Mouse (Mus musculus) hindbrain, embryonic 13.5 days (tissue): ENCODE measurements around the gene Foxg1. TPM values are rescaled to one million over a fixed set of nuclear protein-coding genes. Genes with fewer than 3 reads are reported as not detected.
A peak's percentile ranks its signal among the peaks of the same experiment; 100 is the strongest.

Experiments
- ATAC-seq: fragments of 200-750 bp; cut with Nextera tagmentation; 2 replicates; pipeline ENCODE4 v1.8.0; 2017; ENCODE audit warnings: moderate TSS enrichment; ENCODE audit not compliant: low FRiP score
- H3K27ac ChIP-seq: fragments of 300-500 bp; sonication (generic); 2 replicates; pipeline ENCODE4 v1.5.1; 2015; ENCODE audit warnings: inconsistent platforms, mild to moderate bottlenecking, moderate library complexity
- H3K27me3 ChIP-seq: fragments of 300-500 bp; sonication (generic); 2 replicates; pipeline ENCODE4 v1.6.1; 2015; ENCODE audit warnings: mild to moderate bottlenecking, inconsistent platforms
- H3K36me3 ChIP-seq: fragments of 300-500 bp; sonication (generic); 2 replicates; pipeline ENCODE4 v1.6.1; 2015; ENCODE audit warnings: mild to moderate bottlenecking, inconsistent platforms
- H3K4me1 ChIP-seq: fragments of 300-500 bp; sonication (generic); replicated peaks from 2 replicates; pipeline ENCODE4 v1.6.1; 2015; ENCODE audit warnings: inconsistent platforms
- H3K4me2 ChIP-seq: fragments of 300-500 bp; sonication (generic); 2 replicates; pipeline ENCODE4 v1.6.1; 2015; ENCODE audit warnings: inconsistent platforms, mild to moderate bottlenecking, moderate library complexity
- H3K4me3 ChIP-seq: fragments of 300-500 bp; sonication (generic); 2 replicates; pipeline ENCODE4 v1.5.1; 2015; ENCODE audit warnings: mild to moderate bottlenecking, inconsistent platforms
- H3K9ac ChIP-seq: fragments of 300-500 bp; sonication (generic); 2 replicates; pipeline ENCODE4 v1.6.1; 2015; ENCODE audit warnings: mild to moderate bottlenecking, inconsistent platforms
- H3K9me3 ChIP-seq: fragments of 300-500 bp; sonication (generic); 2 replicates; pipeline ENCODE4 v1.6.1; 2016; ENCODE audit warnings: inconsistent platforms
- WGBS: fragments of 180-500 bp; shearing (Covaris S2); methylation state at CpG from one replicate; pipeline ENCODE4 v1.1.7; 2015; 5-methylcytosine and 5-hydroxymethylcytosine counted together
- polyA plus RNA-seq: library from polyadenylated mRNA; unstranded; fragments of >200 nt; fragmentation: Nextera tagmentation; extraction: Ambion mirVana; gene quantifications from 2 replicates; pipeline ENCODE4 v1.2.1, GENCODE M21; 2015

Gene Foxg1
- polyA plus RNA-seq = 0.40 and 0.44 TPM in 2 replicates

GRCm38 (mm10) chr12:49382565-49383520, at the start of gene Foxg1:
Foxg1 (plus strand) TSS chr12:49382660.
- Histone ChIP-seq H3K4me3 (peak within 1 kb of the TSS; percentile 25), H3K9ac (no peak within 1 kb of the TSS), H3K27ac (no peak within 1 kb of the TSS), H3K9me3 (no peaks in the 10 kb centered on the region; the same call in 1 of the 2 replicates), H3K4me2 (peak within 1 kb of the TSS; percentile 38), H3K36me3 (no peaks in the 10 kb centered on the region), H3K4me1 (peaks cover 10% of the 10 kb centered on the region; the same call in 1 of the 2 replicates), H3K27me3 (peaks cover 86% of the 10 kb centered on the region)
- under 1% methylated on average over 61 of the region's 61 CpGs for WGBS
- peak; percentile 43 for ATAC-seq

GRCm38 (mm10) chr12:49349697-49350096, 32.8 kb upstream of the Foxg1 start:
- WGBS = 91% methylated on average over 10 of the region's 10 CpGs
- ATAC-seq = no peak
- Histone ChIP-seq H3K36me3 (no peaks in the 10 kb centered on the region), H3K27me3 (no peaks in the 10 kb centered on the region), H3K4me3 (no peak overlapping the region), H3K4me2 (no peak overlapping the region), H3K4me1 (no peaks in the 10 kb centered on the region), H3K9me3 (no peaks in the 10 kb centered on the region), H3K9ac (no peak overlapping the region), H3K27ac (no peak overlapping the region)

- Histone ChIP-seq H3K27me3 (peaks cover 46% of the 10 kb centered on the region), H3K4me2 (no peak overlapping the region), H3K36me3 (no peaks in the 10 kb centered on the region), H3K9me3 (no peaks in the 10 kb centered on the region), H3K9ac (no peak overlapping the region), H3K4me3 (no peak overlapping the region), H3K27ac (no peak overlapping the region), H3K4me1 (peaks cover under 1% of the 10 kb centered on the region; the same call in 1 of the 2 replicates)
- ATAC-seq = no peak
- 50% methylated on average over 1 of the region's 1 CpGs for WGBS
Measured at GRCm38 (mm10) chr12:49368931-49369330, 13.5 kb upstream of the Foxg1 start.

- Histone ChIP-seq H3K27me3 (peaks cover 76% of the 10 kb centered on the region), H3K36me3 (no peaks in the 10 kb centered on the region)
- no peak for ATAC-seq
Measured at GRCm38 (mm10) chr12:49372170-49372569, 10.3 kb upstream of the Foxg1 start.

DNA sequence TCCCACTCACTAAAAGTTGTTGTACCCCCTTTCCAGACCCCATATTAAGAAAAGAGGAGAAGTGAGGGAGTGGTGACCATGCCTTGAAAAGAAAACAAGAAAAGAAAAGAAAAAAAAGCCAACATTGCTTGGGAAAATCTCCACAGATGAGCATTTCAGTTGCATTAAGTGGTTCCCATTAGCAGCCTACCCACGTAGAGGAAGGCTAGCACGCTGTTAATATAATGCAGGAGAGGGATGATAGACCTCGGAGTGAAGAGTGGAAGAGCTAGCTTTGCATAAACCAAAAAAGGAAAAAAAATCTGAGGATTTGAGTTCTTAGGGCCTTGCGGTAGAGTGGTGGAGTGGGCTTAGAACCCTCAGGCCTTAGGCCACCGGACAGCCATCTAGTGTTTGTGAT, 9.3 kb upstream of the Foxg1 start:
- 5% methylated on average over 5 of the region's 5 CpGs for WGBS
- peaks cover 8% of the 10 kb centered on the region; the same call in 1 of the 2 replicates for H3K4me1 ChIP-seq
- peaks cover 86% of the 10 kb centered on the region for H3K27me3 ChIP-seq
- no peak overlapping the region for H3K4me2 ChIP-seq
- H3K4me3 ChIP-seq = no peak overlapping the region
- H3K27ac ChIP-seq = no peak overlapping the region
- no peaks in the 10 kb centered on the region for H3K9me3 ChIP-seq
- H3K36me3 ChIP-seq = no peaks in the 10 kb centered on the region
- ATAC-seq = no peak
- no peak overlapping the region for H3K9ac ChIP-seq

More at GRCm38 (mm10) chr12:49372170-49372569, 10.3 kb upstream of the Foxg1 start:
- H3K4me2 ChIP-seq = no peak overlapping the region
- H3K4me1 ChIP-seq = peaks cover 8% of the 10 kb centered on the region; the same call in 1 of the 2 replicates
- no peak overlapping the region for H3K4me3 ChIP-seq
- H3K9me3 ChIP-seq = no peaks in the 10 kb centered on the region
- no peak overlapping the region for H3K9ac ChIP-seq
- H3K27ac ChIP-seq = no peak overlapping the region

- H3K9ac ChIP-seq = no peak overlapping the region
- peaks cover 8% of the 10 kb centered on the region; the same call in 1 of the 2 replicates for H3K4me1 ChIP-seq
- ATAC-seq = no peak
- WGBS = 2% methylated on average over 24 of the region's 24 CpGs
- H3K4me2 ChIP-seq = peak overlapping the region; percentile 34
- peaks cover 94% of the 10 kb centered on the region for H3K27me3 ChIP-seq
- no peaks in the 10 kb centered on the region for H3K9me3 ChIP-seq
- no peaks in the 10 kb centered on the region for H3K36me3 ChIP-seq
- H3K4me3 ChIP-seq = peak overlapping the region; percentile 4; the same call in 1 of the 2 replicates
- H3K27ac ChIP-seq = no peak overlapping the region
Measured at GRCm38 (mm10) chr12:49373821-49374605, 8.4 kb upstream of the Foxg1 start.

DNA sequence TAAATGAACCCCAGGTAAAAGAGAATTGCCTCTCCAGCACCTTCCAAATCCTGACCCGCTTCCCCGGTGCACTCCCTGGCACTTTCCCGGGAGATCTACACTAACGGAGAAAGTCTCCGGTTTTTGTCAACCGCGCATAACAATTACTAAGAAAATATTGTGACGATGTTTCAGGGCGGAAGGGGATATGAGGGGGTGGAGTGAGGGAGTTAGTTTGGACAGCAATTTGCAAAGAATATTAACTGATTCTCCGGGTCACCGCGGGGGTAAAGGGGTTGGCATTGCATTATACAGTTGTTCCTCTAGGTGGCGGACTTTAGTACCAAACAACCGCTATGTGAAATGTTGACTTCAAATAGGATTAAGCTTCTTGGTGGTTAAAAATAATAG, 7.9 kb upstream of the Foxg1 start:
- Histone ChIP-seq H3K9ac (no peak overlapping the region), H3K9me3 (no peaks in the 10 kb centered on the region), H3K4me3 (peak overlapping the region; percentile 4; the same call in 1 of the 2 replicates), H3K4me1 (peaks cover 8% of the 10 kb centered on the region; the same call in 1 of the 2 replicates), H3K27me3 (peaks cover 94% of the 10 kb centered on the region), H3K36me3 (no peaks in the 10 kb centered on the region), H3K4me2 (peak overlapping the region; percentile 34), H3K27ac (no peak overlapping the region)
- WGBS = under 1% methylated on average over 14 of the region's 14 CpGs
- ATAC-seq = no peak

DNA sequence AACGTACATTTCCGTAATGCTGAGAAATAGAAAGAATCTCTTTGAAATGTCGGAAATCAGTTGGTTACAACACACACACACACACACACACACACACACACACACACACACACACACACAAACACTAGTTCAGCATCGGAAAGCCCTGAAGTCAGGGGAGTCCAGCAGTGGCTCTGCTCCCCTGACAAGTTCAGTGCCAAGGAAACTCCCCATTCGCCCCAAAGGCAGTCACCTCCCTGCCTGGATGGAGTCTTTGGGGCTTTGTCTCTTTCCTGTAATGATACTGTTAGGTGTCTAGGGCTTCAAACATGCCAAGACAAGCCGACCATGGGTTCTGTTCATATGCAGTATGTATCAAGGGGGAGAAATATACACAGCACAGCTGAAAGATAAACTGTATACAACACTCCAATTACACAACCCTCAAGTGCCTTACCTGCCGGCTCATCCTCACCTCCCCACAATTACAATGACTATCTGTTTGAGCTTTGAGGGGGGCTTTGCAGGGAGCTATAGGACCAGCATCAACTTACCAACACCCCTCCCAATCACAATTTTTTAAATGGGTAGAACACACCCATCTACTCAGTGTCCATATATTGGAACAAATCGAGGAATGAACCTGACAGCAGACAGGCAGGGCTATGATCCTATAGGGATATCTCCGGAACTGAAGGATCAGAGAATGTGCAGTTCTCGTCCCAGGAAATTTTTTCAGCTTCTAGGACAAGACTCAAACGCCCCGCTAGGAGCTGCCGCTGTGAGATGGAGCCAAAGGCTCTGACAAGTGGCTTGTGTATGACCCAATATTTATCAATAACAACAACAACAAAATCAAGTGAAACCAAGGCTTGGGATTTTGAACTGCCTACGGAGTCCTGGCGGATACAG, 6.8 kb upstream of the Foxg1 start:
- Histone ChIP-seq H3K9me3 (no peaks in the 10 kb centered on the region), H3K4me2 (no peak overlapping the region), H3K36me3 (no peaks in the 10 kb centered on the region), H3K4me3 (no peak overlapping the region), H3K4me1 (peaks cover 8% of the 10 kb centered on the region; the same call in 1 of the 2 replicates), H3K27ac (no peak overlapping the region), H3K27me3 (peaks cover 95% of the 10 kb centered on the region), H3K9ac (no peak overlapping the region)
- WGBS = 4% methylated on average over 15 of the region's 15 CpGs
- ATAC-seq = no peak

- H3K4me2 ChIP-seq = no peak overlapping the region
- H3K4me1 ChIP-seq = peaks cover 8% of the 10 kb centered on the region; the same call in 1 of the 2 replicates
- H3K9ac ChIP-seq = no peak overlapping the region
- peaks cover 93% of the 10 kb centered on the region for H3K27me3 ChIP-seq
- no peaks in the 10 kb centered on the region for H3K36me3 ChIP-seq
- ATAC-seq = no peak
- no peaks in the 10 kb centered on the region for H3K9me3 ChIP-seq
- no peak overlapping the region for H3K4me3 ChIP-seq
- no peak overlapping the region for H3K27ac ChIP-seq
- under 1% methylated on average over 19 of the region's 19 CpGs for whole genome bisulfite sequencing
Measured at GRCm38 (mm10) chr12:49376318-49376992, 6.0 kb upstream of the Foxg1 start.

DNA sequence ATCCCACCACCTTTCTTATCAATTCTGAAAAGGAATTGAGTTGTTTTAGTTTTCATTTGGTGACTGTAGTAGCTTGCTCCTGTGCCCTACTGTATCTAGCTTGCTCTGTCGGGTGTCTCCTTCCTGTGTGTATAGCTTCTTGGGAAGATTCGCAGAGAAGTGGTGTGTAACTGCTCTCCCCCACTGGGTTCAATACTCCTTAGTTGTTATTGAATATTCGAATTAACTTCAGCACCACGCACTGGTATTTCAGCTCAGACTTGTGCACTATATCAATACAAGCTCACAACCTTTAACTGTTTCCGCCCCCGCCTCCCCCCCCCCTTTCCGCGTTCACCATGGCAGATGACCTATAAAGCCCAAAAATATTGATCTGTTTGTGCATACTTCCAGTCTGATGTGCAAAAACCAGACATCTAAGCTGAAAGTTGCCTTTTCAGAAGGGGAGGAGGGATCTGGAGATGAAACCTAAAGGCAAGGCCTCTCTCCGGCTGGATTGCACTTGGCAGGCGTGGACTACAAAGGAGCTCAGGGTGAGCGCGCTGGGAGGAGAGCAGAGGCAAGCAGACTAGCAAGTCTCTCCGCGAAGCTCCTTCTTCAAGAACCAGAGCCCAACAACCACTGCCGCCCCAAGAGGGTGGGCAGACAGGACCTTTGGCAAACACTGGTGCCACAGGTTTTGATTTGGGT, 5.0 kb upstream of the Foxg1 start:
- under 1% methylated on average over 15 of the region's 15 CpGs for WGBS
- H3K4me1 ChIP-seq = peaks cover 8% of the 10 kb centered on the region; the same call in 1 of the 2 replicates
- H3K4me2 ChIP-seq = no peak overlapping the region
- no peak overlapping the region for H3K4me3 ChIP-seq
- no peak overlapping the region for H3K9ac ChIP-seq
- ATAC-seq = no peak; the same call in 1 of the 2 replicates
- no peak overlapping the region for H3K27ac ChIP-seq
- H3K36me3 ChIP-seq = no peaks in the 10 kb centered on the region
- peaks cover 96% of the 10 kb centered on the region for H3K27me3 ChIP-seq
- no peaks in the 10 kb centered on the region for H3K9me3 ChIP-seq
